Mouse (Mus musculus) kidney, adult 9 months (tissue): ENCODE data around the gene Odc1.

ENCODE experiments used
- DNase-seq: peaks from one replicate; pipeline ENCODE4 v3.0.0; 2022

Odc1 gene

DNA sequence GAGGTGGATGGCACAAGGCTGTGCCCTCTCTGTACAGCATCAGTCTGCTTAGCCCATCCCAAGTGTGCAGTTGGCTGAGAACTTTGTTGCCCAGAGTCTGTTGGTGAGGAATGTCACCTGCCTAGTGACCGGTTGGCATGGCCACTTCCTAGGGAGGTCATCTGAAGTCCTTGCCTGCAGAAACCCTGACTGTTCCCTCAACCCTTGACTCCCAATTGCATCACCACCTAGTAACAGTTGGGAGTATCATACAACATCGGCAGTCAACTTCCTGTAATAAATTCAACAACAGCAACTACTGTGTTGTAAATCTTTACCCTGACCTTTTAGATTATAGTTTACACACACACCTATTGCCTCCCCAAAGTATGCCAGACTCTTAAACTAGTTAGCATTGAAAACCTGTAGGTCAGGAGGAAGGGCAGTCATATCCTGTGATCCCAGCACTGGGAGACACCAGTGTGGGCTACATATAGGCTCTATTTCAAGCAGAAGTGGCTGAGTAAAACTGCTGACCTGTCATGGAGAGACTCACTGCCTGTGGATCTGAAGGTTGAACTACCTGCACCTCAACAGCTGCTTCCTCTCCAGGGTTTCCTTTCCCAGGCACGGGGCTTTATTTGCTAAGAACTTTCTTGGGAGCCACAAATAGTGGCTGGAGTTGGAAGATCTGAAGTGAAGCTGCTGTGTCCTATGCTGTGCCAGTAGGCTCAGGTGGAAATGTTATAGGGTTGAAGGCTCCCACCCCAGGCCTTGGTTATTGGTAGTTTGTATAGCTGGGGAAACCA, 6.8 kb downstream of the Odc1 start:
- DNase-seq: no peak

DNA sequence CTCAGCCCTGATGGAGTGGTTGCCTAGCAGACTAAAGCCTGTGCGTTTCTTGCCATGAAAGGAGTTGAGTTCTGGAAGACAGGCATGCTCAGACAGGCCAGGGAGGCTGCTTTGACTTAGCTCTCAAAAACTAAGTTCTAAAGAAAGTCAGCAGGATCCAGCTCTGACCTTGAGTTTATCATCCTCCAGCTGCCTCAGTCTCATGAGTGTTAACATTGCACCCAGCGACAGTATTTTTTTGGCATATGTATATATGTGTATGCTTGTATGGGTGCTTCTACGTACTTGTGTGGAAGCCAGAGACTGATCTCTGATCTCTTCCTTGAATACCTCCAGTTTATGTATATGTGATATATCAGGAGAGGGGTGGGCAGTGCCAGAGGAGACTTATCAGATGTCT, 7.8 kb downstream of the Odc1 start:
- DNase-seq: no peak

DNA sequence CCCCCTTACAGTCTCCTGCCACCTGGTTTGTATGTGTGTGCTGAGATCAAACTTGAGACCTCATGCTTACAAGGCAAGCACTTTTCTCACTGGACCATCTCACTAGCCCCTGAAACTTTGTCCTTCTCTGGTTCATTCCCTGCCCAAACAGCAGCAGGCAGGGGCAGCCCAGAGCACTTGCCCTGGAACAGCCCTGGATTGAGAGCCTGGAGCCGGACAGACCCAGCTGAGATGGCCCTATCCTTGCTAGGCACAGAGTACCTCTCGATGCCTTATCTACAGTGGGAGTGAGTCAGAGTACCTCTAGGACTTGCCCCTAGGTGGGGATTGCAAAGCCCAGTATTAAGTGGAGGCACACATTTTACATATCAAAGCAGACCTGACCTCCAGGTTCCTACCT, 8.4 kb downstream of the Odc1 start:
- DNase-seq: no peak

DNA sequence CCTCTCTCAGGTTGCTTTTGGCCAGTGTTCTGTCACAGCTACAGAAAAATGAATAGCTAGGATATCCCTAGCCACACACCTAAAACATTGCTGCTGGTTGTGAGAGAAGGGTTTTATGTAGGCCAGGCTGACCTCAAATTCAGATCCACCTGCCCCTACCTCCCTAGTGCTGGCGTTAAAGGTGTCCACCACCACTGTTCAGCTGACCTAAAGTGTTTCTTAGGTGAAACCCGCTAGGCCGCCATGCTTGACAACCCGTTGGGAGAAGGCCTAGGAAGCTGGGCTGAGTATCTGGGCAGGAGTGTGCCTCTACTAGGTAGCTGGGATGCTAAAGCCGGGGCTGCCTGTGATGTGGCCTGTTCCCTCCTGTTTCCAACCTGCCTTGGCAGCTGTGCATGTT, 9.0 kb downstream of the Odc1 start:
- DNase-seq: no peak

DNA sequence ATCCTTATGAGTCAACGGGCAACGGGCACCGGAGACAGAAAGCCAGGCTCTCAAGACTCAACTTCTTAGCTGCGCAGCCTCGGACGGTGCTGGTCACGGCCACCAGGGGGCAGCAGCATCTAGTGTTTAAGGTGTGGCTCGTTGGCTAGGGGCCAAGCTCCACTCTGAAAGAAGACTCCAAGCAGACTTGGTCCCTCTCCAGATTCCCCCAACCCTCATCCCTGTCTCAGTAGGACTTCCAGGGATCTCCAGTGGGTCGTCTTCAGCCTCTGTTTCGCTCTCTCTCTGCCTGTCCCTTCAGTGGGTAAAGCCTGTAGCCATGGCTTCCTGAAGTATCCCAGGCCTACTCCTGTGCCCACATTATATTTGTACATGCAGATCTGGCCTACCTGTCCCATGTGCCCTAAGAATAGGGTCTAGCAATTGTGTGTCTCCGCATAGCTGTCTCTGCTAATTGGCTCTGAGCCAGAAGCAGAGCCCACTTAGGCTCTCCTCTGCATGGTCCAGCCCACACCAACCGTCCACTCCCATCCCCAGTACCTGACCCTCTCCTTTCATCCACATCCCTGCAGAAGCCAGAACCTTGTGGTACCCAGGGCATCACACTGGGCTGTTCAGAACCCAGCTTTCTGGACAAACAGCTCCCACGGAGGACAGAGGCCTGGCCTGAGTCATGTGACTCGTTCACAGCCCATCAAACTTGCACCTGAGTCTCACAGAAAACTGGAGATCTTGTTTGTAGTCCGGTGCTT, 9.8 kb downstream of the Odc1 start:
- DNase-seq: peak; percentile 94

DNA sequence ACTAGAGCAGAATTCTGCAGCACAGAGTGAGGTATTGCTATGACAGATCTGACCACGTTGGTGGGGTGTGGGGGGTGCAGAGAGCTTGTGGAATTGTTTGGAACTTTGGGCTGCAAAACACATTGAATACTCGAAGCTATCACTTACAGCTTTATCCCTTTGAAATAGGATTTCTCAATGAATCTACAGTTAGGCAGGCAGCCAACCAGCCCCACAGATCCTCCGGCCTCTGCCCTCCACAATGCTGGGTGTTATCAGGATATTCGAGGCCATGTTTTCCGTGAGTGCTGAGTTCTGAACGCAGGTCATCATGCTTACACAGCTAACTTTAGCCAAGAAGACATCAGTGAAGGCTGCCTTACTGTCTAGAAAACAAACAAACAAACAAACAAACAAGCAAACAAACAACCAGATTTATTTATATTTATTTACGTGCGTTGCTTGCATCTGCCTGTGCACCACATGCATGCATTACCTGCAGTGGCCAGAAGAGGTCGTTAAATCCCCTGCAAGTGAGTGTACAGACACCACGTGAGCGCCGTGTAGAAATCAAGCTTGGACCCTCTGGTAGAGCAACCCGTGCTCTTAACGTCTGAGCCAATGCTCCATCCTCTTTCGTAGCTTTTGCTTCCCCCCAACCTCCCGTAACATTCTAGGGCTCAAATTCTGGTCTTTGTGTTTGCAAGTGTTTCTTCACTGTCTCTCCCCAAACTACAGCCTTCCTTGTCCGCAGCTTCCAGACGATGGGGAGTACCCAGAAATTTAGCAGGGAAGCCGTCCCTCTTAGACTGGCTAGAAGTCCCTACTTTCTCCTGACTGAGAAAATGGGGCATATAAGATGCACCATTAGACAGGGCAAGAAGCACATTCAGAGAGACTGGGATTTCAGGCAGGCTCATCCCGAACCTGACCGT, 12.1 kb downstream of the Odc1 start:
- DNase-seq: peak; percentile 75

DNA sequence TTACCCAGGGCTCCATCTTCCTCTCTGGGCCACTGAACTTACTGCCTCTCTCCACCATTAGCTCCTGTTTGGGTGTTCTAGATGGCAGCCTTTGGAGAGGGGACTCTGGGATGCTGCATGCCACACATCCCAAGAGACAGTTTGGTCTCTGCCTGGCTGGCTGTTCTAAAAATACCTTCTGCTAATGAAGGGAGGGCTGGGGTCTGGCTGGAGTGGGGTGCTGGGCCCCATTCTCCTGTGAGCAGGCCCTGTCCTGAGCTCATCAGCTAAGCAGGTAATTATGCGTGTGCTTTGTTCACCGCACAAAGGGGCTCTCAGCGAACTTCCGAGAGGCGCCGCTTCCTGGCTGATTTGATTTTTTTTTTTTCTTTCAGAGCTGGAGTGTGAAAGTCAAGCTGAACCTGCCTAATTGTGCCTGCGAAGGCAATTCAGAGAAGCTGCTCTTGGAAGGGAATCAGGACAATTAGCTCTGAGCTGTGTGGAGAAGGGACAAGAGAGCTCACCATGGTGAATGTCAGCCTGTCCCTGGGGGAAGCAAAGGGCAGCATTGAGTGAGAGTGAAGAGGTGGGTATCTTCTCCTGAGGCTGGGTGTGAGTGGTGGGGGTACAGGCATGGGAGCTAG, 12.9 kb downstream of the Odc1 start:
- no peak for DNase-seq

DNA sequence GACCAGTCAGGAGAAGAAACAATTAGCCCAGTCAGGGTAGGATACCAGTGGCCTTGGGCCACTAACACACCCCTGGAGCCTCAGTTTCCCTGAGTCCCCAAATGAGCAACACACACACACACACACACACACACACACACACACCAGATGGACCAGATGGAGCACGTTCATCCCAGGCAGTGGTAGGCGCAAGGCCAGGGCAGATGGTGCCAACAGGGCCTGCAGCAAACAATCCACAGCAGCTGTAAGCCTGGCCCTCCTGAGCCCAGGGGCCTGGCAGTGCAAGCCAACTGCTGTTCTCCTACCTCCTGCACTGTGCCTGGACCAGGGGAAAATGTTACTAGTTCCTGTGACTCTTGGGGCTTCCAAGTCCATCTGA, 13.4 kb downstream of the Odc1 start:
- DNase-seq: no peak

DNA sequence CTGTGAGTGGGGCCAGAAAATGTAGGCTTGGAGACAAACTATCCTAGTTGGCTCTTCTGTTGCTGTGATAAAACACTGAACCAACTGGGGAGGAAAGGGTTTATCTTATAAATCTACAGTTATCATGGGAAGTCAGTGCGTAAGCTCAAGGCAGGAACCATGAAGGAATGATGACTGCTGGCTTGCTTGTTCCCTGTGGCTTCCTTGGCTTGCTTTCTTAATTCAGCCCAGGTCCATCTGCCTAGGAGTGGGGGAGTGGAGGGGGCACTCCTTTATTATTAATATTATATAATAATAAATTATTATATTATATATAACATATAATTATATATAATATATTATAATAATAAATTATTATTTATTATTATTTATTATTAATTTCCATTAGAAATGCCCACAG, 17.8 kb downstream of the Odc1 start:
- no peak for DNase-seq

DNA sequence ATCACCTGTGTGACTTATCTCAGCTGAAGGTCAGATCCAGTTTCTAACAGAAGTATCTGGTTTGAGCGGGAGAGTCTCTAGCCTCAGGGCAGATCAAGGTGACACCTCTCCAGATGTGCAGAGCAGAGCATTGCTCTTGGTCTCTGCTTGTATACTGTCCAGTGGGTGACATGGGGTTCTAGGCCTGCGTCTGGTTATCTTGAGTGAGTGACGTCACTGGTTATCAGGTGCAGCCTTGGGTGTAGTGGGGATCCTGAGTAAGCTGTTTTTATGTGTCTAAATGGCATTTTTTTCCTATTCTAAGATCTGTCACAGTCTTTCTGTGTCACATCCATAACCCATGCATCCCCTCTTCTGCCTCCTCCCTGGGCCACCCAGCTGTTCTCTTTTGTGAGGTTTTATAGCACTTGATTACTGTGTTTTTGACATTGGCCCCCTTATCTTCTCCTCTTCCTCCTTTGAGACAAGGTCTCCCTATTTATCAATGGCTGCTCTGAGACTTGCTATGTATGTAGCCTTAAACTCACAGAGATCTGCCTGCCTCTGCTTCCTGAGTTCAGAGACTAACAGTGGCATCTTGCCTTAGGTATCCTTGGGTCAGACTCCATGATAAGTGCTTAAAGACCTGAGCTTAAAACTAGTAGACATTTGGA, 20.9 kb downstream of the Odc1 start:
- DNase-seq: no peak

DNA sequence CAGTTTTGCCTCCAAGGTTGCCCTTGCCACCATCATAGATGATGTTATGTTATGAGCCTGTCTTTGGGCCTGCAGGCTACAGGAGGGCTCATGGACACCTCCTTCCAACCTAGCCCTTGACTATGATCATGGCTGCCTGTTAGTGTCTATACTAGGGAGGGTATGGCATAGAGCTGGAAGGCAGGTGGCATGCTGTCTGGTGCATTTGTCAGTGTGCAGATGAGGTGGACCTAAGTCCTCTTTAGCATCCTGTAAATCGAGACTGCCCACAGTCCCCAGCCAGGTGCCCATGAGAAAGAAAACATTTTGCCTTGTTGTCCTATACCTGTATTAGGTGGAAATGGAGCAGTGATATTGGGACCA, 21.4 kb downstream of the Odc1 start:
- DNase-seq: no peak

DNA sequence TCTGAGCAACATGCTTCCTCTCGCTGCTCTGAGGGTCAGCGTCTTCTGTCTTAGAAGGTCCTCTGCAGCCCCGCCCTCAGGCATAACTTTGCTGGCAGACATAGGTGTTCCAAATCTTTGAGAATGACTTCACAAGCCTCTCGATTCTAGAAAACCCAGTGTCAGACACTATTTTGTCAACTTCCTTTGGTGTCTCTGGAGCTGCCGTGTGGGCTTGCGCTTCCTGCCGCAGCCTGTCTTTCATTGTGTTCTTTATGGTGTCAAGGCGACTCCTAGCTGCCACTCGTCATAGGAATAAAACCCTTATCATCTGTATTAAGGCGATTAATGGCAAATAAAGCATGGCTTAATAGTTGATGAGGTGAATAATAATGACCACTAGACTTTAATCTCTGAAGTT, 24.0 kb downstream of the Odc1 start:
- DNase-seq: no peak

DNA sequence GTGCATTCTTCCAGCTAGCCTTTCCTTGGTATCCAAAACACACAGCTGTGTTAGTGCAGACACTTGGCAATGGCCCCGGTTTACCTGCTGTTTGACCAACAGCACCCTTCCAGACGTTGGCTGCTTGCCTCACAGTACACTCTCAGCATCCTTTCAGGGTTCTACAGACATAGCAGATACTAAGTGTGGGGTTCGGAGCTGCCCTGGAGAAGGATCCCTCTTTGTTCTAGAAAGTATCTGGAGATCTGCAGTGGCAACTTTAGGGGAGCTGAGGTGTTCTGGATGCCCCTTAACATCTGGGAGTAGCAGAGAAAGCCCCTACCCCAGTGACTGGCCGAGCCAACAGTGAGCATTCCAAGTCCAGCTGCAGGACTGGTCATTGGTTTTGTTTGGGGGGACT, 30.0 kb downstream of the Odc1 start:
- no peak for DNase-seq

DNA sequence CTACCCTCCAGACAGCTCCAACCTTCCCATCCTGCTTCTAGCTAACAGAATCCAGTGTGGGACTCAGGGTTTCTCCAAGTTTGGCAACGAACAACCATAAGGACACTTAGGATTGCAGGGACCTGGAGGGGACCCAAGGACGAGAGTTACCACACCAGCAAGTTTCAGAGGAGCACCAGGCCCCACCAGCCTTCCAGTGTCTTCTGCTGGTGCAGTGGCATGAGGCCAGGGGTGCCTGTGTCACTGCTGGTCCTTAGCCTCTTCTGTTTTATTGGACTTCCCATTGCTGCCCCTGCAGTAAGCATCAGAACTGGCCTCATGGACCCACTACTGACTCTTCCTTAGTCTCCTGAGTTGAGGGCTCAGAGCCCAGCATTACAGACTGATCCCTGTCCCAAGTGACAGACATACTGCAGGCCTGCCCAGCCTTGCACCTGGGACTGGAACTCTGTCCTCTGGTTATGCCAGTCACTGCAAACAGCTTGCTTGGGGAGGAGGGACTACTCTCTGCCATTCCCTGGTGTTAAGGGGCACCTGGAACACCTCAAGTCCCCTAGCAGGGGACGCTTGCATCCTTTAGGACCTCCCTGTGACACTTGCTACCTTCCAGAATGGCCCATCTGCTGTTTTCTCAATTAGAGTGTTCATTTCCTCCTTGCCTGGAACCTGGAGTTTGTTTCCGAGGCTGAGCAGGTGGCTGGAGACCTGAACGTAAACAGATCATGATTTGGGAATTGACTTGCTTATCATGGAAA, 30.7 kb downstream of the Odc1 start:
- no peak for DNase-seq

DNA sequence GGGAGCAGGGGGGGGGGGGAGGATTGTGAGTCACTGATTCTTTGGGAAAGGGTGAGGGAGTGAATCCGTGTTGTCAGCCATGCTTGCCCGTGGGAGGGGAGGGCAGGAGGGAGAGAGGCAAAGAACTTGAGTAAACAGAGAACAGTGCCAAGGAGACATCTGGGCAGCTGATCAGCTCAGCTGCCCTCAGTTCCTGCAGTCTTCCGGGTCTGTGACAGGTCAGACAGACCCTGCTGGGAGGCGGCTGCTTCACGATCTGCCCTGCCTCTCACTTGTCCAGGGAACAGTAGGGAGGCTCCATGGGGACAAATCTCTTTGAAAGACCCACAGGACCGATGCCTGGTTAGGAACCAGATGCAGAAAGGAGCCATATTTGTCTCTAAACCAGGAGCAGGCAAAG, 31.4 kb downstream of the Odc1 start:
- peak; percentile 39 for DNase-seq

DNA sequence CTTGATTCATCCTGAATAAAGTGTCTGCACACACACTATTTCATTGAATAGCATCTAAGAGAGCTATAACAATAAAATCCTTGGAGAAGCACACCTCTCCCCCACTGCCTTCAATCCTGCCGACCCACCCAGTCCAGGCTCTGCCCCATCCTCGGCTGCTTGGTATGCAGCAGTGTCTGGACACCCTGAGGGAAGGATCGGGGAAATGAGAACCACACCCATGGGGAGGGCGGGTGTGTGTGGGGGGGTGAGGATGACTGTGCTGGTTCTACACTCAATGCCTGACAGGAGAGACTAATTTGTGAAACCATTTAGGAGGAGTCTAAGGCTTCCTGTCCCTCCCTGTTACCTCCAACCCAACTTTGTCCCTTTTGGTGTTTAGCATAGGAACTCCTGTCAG, 34.0 kb downstream of the Odc1 start:
- DNase-seq: no peak

DNA sequence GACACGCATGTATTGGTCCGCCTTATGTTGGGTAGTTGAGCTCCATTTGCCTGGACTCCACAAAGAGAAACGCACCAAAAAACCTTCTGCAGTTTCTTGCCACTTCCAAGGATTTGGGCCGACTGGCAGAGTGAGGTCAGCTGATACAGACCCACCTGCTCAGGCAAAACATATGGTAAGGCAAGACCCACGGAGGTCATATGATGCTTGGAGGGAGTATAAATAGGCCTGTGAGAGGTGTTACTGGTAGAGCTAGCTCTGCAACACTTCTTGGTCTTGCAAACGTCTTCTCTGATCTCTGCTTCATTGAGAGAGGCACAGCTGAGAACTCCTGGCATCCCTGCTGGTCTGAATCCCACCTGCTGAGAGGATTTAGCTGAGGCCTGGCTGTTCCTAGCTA, 36.4 kb downstream of the Odc1 start:
- no peak for DNase-seq

DNA sequence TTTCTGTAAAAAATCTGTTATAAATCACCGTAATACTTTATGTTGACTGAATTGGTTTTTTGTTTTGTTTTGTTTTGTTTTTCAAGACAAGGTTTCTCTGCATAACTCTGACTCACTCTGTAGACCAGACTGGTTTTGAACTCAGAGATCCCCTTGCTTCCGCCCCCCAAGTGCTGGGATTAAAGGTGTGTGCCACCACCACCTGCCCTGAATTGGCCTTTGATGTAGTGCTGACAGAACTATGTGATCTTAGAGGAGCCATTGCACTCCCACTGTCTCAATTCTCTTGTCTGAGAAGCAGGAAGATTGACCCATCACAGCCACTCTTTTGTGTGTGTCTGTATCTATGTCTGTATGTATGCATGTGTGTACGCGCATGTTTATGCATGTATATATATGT, 37.8 kb downstream of the Odc1 start:
- no peak for DNase-seq

DNA sequence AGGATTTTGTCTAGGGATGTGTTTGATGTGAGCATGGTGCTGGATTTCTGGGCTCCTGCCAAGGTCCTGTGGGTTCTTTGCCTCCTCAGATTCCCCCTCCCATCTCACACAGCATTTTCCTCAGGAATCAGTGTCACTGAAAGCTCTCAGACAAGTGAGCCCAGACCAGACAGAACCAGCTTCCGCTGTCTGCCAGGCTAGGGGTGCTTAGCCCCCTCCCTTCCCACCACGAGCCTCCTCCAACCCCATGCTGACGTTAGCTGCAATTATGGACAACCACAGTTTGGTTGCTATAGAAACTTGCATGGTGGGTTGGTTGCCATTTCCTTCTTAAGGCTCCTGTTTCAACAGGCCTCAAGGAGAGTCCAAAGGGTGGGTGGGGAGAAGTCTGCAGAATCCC, 39.3 kb downstream of the Odc1 start:
- DNase-seq: no peak

DNA sequence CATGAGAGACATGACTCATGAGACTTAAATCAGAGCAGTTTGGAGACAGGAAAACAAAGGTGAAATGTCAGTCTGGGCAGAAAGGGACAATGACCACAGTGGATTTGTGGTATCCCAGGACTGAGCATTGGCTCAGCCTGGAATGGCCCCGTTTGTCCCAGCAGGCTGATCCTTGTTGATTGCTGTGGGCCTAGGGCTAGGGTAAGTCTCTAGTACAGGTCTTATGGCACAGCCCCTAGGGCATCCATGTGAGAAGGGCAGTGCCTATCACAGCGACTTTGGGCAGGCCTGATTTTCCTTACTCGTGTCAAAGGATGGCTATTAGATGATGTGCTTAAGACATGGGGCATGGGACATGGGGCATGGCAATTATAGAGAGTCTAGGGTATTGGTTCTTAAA, 41.4 kb downstream of the Odc1 start:
- DNase-seq: no peak

DNA sequence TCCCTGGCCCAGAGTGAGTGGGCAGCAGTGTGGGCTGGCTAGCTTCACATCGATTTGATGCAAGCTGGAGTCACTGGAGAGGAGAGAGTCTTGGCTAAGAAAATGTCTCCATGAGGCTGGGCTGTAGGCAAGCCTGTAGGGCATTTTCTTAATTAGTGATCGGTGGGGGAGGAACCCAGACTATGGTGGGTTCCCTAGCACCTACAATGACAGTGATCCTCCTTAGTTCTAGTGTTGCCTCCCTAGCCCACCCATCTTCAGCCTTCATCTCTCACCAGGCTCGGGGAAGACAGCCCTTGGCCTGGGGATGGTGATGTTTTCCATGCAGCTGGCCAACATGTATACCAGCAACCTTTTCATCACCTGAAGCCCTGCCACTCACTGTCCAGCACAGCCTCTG, 43.8 kb downstream of the Odc1 start:
- DNase-seq: no peak
